Mouse (Mus musculus) mesoderm, embryonic 11.5 days (tissue): ENCODE measurements at regions not wholly inside any gene's neighbourhood (a gene's known extent, or its start where the extent isn't known, plus 50 kb on each side); places are given as distances from the start of the nearest gene placed in this dataset.

Source experiments
- DNase-seq: peaks from one replicate; pipeline ENCODE4 v3.0.0-alpha.2; 2012; ENCODE audit warnings: low read depth, low spot score

DNA sequence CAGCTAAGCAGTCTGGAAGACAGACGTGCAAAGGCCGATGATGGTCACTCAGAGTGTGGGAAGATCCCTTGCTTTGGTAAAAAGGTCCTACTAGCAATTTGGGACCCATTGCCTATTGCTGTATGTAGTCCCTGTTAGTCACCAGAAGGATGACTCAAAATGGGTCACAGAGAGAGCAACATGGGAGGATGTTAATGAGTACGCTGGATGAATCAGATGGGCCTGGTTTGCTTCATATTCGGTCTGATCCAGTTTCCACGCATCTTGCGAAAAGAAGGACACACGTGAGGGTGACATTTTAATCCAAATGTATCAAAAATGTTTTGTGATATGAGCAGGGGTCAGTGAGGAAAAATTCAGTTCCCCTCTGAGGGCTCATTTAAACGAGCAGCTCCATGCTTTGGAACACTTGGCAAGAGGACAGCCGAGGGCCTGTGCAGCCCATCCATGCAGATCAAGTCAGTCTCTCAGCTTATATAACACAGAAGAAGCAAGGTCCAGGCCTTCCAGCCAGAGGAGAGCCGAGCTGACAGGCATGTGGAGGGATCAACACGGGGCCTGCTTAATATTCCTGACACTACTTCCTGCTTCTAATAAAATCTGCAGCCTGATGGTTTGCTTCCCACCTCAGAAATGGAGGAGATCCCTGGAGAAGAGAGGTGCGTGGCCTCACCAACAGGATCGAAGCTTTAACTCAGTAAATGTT, 579.2 kb upstream of the Gm26657 start:
- DNase-seq, result no peak

DNA sequence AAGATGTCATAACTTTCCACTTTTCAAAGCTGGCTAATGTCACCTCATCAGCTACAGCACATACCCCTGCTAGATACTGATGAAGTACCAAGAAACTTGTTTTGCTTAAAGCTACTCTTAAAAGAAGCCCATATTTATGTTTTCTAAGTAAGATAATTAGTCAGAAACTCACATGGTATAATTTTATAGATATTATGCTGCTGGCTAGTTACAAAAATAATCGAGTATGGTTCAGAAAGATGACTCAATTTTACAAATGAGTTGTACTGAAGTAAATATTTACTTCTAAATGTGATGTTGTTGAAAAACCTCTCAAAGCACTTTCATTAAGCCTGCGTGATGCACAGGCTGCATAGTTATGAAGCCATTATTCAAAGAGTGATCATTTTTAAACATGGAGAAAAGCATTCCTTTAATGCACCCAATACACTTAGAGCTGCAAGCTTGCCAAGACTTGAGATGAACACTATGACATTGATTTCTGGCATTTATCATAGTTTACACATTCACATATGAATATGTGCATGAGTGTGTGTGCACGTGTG, 582.3 kb upstream of the Gm26657 start:
- DNase-seq, result no peak

DNA sequence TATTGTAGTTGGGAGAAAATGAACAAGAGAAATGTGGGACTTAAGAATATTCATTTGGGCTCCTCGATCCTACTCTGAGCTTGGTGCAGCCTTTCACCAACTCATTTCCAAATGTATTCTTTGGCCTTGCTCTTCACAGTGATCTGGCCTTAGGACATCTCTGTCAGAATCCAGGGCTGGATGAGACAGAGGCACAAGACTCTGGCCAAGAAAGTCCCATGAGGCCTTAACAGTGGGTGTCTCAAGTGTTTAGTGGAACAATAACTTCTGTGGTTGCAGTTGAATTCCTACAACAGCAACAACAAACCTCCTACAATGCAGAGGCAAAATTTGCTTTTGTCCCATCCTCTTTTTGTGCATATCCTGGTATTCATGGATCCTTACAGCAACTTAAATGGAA, 589.2 kb upstream of the Gm26657 start:
- DNase-seq, result no peak

DNA sequence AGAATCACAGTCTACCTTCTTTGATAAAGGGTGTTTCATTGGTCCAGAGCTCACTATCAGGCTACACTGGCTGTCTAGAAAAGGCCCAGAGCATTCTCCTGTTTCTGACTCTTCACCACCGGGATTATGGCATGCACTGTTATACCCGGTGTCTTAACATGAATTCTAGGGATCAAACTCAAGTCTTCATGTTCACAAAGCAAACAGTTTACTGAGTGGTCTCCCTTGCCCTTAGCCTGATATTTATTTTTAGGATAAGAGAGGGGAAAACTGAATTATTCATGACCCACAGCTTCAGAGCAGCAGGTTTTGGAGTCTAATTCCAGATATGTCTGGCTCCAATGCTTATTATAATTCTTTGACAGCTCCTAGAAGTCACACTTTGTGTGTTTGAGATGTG, 596.0 kb upstream of the Gm26657 start:
- DNase-seq, result no peak

DNA sequence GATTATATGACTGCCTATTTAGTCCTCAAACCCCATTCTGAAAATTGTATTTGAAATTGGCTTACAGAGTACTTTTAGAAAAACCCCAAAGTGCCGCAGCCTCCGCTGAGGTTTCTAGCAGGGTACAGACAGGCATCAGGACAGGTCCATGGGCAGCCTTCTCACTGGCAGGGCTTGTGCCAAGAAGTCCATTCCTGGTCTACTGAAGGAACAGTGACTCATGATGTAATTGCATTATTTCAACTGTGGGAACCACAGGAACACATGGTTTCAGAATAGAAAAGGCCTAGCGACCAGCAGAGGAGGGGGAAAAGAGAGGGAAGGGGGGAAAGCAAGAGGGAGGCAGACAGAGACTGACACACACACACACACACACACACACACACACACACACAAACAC, 603.0 kb upstream of the Gm26657 start:
- DNase-seq, result no peak

DNA sequence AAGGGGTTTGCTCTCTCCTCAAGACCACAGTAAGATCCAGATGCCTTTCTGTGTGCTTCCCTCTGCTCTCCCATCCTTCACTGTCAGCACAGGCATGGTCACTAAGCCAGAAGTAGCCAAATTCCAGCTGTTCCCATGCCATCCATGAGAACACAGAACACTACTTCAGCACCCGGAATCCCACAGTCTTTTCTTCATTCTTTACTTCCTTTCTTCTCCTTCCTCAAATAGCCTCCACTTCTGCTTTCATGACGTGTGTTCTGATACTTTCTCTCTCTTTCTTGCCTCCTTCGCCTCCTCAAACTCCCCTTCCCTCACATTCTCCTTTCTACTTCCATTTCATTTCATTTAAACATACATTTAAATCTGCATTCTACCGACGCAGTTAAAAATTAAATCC, 602.1 kb upstream of the Klf4 start:
- no peak for DNase-seq

DNA sequence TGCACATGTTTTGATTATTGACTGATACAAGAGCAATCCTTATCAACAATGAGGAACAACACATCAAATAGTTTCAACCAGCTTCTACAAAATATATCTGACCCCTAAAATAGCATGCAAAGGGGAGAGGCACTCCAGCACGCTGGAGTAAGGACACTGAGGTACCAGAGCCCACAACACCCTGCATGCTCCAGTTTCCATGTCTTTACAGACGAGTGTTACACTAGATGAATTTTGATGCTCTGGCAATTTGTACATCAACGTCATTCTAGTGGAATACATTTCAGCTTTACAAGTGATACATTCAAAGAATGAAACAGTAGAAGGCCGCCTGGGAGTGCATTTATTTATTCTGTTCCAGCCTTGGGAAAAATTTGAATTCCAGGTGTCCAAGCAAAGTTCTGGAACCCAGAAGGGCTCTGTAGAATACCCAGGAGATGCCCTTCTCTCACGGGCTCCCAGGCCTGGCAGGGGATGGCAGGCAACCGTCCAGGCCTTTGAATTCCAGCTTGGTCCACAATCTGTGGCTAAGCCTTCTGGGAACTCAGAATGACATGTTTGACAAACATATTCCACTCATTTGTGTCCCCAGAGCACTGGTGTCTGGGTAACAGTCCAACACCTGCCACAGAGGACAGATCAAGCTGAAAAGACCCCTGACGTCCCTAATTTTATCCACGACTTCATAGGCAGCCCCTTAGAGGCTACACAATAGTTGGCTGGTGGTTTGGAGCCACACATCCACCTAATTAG, 595.6 kb upstream of the Klf4 start:
- DNase-seq, result no peak

DNA sequence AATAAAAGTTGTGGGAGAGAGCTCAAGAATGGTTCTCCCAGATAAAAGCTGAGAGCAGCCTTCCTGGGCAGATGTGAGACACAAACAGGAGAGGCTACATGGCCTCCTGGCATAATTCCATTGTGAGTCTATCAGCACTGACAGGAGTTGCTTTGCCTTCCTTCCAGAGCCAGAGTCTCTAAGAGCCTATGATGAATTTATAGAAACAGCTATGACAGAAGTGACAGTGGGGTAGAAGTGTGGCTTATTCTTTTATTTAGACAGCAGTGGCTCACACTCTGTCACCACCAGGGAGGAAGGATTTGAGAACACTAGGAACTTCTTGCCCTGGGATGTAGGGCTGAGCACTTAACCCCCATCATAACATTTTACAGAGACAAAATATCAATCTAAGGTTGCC, 592.2 kb upstream of the Klf4 start:
- DNase-seq, result no peak

DNA sequence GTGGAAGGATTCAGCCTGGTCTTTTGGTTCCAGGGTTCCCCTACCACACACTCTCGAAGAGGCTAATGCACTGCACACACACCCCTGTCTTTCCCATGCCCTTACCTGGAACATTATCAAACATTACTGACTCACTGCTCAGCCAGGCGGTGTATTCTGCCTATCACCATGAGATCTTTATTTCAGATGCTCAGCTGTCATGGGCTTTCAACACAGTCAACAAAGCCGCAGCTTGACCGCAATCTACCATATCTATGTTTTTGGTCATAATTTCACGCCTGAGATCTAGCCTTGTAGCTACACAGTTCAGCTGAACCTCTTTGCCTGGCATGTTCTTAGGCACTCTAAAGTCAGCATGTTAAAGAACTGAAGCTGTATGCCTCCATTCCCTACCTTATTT, 589.9 kb upstream of the Klf4 start:
- no peak for DNase-seq

DNA sequence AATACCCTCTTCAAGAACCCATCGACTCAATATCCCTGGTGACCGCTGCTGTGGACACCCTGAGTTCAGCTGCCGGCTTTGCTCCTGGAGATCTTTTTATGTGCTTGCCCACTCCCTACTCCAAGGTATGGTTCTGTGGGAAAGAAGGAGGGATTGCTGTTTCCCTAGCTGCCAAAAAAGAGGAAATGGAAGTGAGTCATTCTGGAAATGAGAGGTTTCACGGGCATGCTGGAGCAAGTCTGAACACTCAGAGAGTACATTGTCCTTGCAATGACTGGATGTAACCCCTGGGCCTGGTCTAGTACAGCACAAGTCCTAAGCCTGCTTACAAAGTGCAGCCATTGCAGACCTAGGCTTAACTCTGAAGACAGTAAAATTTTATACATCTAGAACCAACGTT, 589.4 kb upstream of the Klf4 start:
- DNase-seq, result no peak

DNA sequence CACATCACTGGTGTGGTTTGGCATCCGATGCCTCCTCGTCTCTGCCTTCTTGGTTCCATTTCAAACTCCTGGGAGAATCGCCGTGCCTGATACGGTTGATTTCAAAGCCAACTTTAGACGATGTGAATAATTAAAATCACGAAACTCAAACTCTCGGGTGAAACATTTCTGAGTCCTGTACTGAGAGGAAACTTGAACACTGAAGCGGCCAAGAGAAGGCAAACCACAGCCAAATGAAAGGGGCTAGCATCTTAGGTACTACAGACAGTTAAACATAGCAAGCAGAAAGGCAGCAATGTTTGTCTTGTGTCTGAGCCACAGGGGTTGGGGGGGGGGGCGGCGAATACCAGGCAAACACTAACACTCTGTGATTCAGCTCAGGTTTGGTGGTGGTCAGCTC, 588.1 kb upstream of the Klf4 start:
- no peak for DNase-seq

DNA sequence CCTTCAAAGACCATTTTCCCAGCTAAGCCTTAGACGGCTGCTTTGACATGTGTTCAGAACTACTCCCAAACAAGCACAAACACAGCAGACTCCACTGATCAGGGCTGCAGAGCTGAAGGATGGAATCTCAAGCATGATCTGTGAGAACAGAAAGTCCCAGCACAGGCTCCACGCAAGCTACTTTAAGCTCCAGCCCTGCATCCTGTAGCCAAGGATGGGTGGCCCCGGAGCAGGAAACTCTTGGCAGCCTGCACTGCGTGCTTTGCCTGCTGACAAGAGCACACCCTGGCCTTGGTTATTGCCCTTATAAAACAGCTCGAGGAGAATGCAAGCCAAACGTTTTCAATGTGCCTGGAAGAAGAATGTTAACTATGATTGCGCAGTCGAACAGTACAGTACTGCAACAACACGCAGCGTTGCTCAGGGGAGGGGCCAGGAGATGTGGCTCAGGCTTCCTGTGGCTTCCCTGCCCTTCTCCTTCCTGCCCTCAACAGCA, 581.5 kb upstream of the Klf4 start:
- DNase-seq, result peak; percentile 9

DNA sequence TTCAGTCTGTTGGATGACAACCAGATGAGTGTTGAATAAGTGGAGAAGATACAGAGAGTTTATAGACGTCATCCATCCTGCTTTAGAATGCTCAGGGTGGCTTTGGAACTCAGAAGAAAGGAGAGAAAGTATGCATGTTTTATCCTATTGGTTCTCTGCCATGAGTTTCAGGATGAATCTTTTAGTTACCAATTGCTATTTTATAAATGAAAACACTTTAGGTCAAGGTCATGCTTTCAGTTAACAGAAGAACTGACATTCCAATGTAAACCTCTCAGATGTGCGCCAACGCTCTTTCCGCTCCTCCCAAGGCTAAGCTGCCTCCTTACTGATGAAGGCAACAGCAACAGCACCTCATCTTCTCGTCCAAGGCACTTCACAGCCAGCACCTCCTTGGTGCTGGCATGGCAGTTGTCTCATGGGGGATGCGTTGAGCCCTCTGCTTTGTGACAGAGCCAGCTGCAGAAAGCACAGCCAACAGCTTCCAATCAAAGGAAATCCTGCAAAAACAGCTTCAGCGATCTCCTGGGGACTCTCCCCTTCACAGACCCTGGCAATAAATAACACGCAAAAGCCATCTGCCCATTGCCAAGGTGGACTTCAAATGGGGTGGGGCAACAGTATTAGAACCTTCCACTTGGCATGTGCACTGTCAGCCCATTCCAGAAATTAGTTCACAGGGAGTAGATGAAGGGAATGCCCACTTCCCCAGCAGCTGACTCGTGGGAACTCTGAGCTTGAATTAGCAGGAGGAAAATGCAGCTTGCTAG, 580.9 kb upstream of the Klf4 start:
- no peak for DNase-seq

DNA sequence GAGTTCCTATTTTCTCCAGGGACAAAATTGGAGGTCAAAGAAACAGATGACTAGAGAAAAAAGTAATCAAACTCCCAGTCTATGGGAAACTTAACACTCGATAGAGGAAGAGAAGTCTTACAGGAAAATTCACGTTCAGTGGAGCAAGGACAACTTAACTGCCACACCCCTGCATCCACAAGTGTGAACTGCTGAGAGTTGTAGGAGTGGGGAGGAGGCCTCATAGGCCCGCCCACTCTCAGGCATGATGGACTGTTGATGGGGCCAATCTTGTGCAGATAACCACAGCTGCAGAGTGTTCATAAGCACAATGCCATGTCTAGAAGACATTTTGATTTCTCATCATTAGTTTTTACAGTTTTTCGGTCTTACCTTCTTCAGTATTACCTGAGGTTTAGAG, 574.7 kb upstream of the Klf4 start:
- no peak for DNase-seq

DNA sequence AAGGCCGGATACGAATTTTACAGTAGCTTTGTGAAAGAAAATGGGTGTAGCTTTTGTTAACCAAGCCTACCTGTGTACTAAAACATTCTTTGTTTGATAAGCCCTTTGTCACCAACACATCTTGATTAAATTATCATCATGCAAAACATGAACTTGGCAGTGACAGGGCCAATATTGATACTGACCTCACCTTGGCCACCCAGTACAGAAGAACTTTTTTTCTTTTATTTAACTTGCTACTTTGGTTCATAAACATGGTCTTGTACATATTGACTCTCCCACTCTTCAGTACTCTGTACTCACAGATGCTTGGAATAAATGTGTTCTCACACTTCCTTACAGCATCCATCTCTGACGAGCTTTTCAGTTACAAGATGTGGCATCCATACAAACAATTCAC, 570.0 kb upstream of the Klf4 start:
- DNase-seq, result no peak

DNA sequence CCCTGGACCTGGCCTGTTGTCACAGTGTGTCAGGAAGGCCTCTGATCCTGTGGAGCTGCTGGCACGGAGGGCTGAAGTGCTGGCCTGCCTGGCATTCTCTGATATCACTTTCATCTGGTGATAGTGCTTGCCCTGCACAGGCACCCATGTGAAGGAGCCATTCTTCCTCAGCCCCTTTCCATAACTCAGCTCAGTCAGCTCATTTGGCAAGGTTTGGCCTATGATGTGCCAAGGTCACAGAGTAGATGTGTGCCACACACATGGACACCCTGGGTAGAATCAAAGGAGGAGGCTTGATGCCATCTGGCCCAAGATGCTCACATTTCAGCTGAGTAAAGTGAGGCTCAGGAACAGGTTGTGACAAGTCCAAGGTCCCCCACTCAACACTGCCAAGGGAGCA, 558.5 kb upstream of the Klf4 start:
- DNase-seq, result no peak

DNA sequence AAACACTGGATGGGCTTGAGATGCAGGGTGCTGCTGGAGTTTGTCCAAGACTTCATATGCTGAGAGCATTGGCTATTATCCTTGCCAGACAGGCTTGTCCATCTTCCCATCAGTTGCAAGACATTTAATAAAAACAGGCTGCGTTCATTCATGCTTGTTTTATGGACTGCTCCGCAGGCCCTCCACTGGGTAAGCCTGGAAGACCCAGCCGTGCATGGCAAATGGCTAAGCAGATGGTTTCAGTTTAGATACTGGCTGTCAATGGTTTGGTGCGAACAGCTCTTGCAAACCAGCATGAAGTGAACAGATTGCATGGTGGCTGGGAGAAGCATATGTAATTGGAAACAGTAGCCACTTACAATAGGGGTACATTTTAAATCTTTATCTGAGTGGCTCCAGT, 556.4 kb upstream of the Klf4 start:
- peak; percentile 62 for DNase-seq

DNA sequence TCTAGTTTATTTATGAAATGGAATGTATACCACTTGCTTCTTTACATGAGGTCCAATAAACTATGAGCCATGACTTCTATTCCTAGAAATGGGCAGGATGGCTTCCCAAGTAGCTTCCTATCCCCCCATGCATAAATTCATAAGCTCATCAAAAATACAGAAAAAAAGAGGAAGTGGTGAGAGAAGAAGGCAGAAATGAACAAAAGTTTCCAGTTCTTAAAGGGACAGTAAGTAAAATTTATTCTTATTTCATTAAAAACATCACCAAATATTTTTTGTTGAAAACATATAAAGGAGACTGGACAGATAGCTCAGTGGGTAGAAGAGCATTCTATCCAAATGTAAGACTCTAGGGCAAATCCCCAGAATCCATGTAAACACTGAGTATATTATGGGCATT, 554.0 kb upstream of the Klf4 start:
- no peak for DNase-seq

DNA sequence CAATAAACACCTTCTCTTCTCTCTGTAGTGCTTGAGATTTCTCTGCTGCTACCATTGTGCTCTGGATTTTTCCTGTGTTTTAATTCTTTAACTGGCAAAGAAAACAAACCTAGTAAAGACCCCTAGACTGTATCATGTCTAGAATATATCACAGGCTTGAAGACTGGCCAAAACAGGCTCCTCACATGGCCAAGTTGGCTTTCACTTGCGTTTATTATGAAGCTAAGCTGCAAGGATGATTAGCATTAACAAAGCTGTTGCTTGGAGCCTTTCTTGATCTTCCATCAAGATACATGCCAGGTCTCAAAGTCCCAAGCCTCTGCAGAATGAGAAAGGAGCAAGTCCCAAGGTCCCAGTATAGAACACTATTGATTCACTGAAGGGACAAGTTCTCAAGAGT, 551.9 kb upstream of the Klf4 start:
- no peak for DNase-seq

DNA sequence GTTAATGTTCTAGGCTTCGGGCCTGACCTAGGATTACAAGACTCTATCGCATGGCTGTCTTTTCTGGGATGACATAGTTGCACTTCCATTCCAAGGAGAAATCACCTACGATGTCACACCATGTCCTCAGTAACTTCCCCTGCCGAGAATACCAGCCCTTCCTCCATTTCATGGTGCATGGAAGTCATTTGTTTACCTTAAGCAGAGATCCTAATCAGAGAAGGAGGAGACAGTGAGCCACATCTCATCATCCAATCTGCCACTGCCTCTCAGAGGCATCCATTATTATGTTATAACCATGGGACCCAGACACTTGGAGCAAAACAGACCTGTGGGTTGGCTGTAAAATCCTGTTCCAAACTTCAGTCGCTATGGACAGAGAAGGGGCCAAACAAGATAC, 550.1 kb upstream of the Klf4 start:
- no peak for DNase-seq

DNA sequence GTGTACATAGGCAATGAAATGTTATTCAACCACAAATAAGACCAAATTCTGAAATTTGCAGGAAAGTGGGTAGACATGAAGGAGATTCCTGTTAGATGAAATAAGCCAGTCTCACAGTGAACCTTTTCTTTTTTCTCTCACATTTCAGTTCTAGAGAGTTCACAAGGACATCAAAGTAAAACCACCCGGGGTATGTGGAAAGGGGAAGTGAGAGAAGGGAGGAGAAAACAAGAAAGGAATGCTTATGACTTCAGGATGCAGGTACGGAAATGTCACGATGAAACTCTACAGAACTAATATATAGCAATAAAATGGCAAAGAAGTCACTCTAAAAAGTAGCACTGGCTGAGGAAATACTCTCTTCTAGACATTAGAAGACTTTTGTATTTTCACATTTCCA, 548.7 kb upstream of the Klf4 start:
- no peak for DNase-seq

DNA sequence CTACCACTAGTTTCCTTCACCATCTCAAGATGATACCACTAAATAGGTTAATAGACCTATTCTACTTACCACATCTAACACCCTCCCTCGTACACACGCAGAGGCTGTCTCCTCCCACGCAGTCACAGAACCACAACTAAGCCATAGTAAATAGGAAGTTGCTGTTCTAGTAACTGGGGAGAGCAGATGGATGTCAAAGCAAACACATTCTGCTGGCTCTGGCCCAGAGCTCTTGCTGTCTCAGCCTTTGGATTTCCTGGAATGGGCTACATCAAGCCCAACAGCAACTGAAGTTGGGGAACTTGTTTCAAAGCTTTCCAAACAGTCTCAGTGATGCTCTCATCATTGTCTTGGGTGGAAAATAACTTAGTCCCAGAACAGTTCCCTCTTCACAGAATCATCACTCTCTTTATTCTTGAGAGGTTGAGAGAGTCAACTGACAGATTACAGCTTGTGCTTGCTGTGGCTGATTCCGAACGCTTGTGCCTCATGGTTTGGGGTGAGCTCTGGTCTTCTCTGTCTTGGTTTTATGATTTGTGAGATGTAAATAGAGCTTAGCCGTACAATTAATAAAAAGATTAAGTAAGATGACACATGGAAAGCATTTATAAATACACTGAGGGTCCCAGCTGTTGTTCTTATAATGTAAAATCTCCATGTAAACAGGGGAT, 538.5 kb upstream of the Klf4 start:
- DNase-seq, result no peak
